Mouse (Mus musculus) bone marrow macrophage, adult 2 months (primary cell): ENCODE data around the gene Samd10. TPM values are rescaled to one million over a fixed set of nuclear protein-coding genes. Genes with fewer than 3 reads are reported as not detected.

ENCODE experiments used
- H3K27ac ChIP-seq: 2 replicates; pipeline ENCODE4 v1.5.1; 2012; ENCODE audit warnings: low read depth, low read length; ENCODE audit not compliant: insufficient read depth
- H3K4me1 ChIP-seq: 2 replicates; pipeline ENCODE4 v1.6.1; 2012; ENCODE audit warnings: low read length; ENCODE audit not compliant: control insufficient read depth, insufficient read depth
- H3K4me3 ChIP-seq: 2 replicates; pipeline ENCODE4 v1.5.1; 2012; ENCODE audit warnings: mild to moderate bottlenecking, low read length, moderate library complexity; ENCODE audit not compliant: insufficient read depth
- CTCF ChIP-seq: IDR thresholded peaks from 2 replicates; pipeline ENCODE4 v1.5.1; 2012; ENCODE audit warnings: low read depth, mild to moderate bottlenecking, low read length, moderate library complexity
- POLR2A ChIP-seq: IDR thresholded peaks from 2 replicates; pipeline ENCODE4 v1.6.1; 2012; ENCODE audit warnings: mild to moderate bottlenecking, low read depth, low read length, borderline replicate concordance
- polyA plus RNA-seq: library from polyadenylated mRNA; stranded (reverse); fragments of >200 nt; gene quantifications from 2 replicates; pipeline ENCODE4 v1.2.4, GENCODE M21; 2012; ENCODE audit not compliant: missing spikeins, insufficient read depth, insufficient read length

Gene Samd10
- polyA plus RNA-seq, 1 experiment, result 5.0 TPM

GRCm38 (mm10) chr2:181577981-181578581 lies 20.9 kb downstream of the Samd10 start:
- Histone ChIP-seq H3K4me1 (peaks cover 12% of the 10 kb centered on the region), H3K27ac (no peak overlapping the region), H3K4me3 (no peak overlapping the region)
- TF ChIP-seq POLR2A (no peak), CTCF (no peak)

- TF ChIP-seq POLR2A (no peak), CTCF (no peak)
- Histone ChIP-seq H3K27ac (no peak overlapping the region), H3K4me1 (peaks cover 8% of the 10 kb centered on the region), H3K4me3 (no peak overlapping the region)
Measured at GRCm38 (mm10) chr2:181577126-181577525, 21.9 kb downstream of the Samd10 start.

- H3K4me1 ChIP-seq, result peaks cover 6% of the 10 kb centered on the region
- H3K4me3 ChIP-seq, result no peak overlapping the region
- H3K27ac ChIP-seq, result no peak overlapping the region
- TF ChIP-seq POLR2A (no peak), CTCF (no peak)
Measured at GRCm38 (mm10) chr2:181576613-181577012, 22.4 kb downstream of the Samd10 start.

- TF ChIP-seq POLR2A, result no peak
- no peak for TF ChIP-seq CTCF
- H3K4me1 ChIP-seq, result peaks cover 1% of the 10 kb centered on the region
- H3K27ac ChIP-seq, result no peak overlapping the region
- no peak overlapping the region for H3K4me3 ChIP-seq
Measured at GRCm38 (mm10) chr2:181574921-181575545, 24.0 kb downstream of the Samd10 start.

GRCm38 (mm10) chr2:181573961-181574360 lies 25.1 kb downstream of the Samd10 start:
- TF ChIP-seq CTCF, result no peak
- TF ChIP-seq POLR2A, result no peak
- H3K4me3 ChIP-seq, result no peak overlapping the region
- no peaks in the 10 kb centered on the region for H3K4me1 ChIP-seq
- H3K27ac ChIP-seq, result no peak overlapping the region

- Histone ChIP-seq H3K27ac (no peak overlapping the region), H3K4me1 (no peaks in the 10 kb centered on the region), H3K4me3 (no peak overlapping the region)
- TF ChIP-seq POLR2A (no peak), CTCF (no peak)
Measured at GRCm38 (mm10) chr2:181572921-181573920, 25.8 kb downstream of the Samd10 start.

GRCm38 (mm10) chr2:181571941-181572670 lies 26.9 kb downstream of the Samd10 start:
- no peak for TF ChIP-seq POLR2A
- no peak for TF ChIP-seq CTCF
- no peak overlapping the region for H3K27ac ChIP-seq
- H3K4me1 ChIP-seq, result no peaks in the 10 kb centered on the region
- H3K4me3 ChIP-seq, result no peak overlapping the region

GRCm38 (mm10) chr2:181570921-181571595 lies 28.0 kb downstream of the Samd10 start:
- H3K4me3 ChIP-seq, result no peak overlapping the region
- no peak for TF ChIP-seq CTCF
- TF ChIP-seq POLR2A, result no peak

GRCm38 (mm10) chr2:181570375-181570774 lies 28.6 kb downstream of the Samd10 start:
- Histone ChIP-seq H3K4me1 (no peaks in the 10 kb centered on the region), H3K27ac (no peak overlapping the region), H3K4me3 (no peak overlapping the region)
- no peak for TF ChIP-seq CTCF

More at GRCm38 (mm10) chr2:181570921-181571595, 28.0 kb downstream of the Samd10 start:
- Histone ChIP-seq H3K27ac (no peak overlapping the region), H3K4me1 (no peaks in the 10 kb centered on the region)
